Mouse (Mus musculus): ENCODE results near the gene P2rx7.

GRCm38 (mm10) chr5:122636308-122636707 is 7.4 kb upstream of the P2rx7 start:
- TF ChIP-seq CTCF (IDR thresholded peaks at IDR 0.05; ENCODE audit: low read depth, low read length) (no peak), TAL1 (conservative IDR thresholded peaks at IDR 0.05; ENCODE audit: low read depth, low read length) (no peak)
